Mouse (Mus musculus): ENCODE results near the gene Polr2b.

GRCm38 (mm10) chr5:77290606-77291005 lies 19.3 kb upstream of the Polr2b start:
- no peak for TF ChIP-seq CTCF (conservative IDR thresholded peaks at IDR 0.05; ENCODE audit: insufficient read depth, insufficient read length, low read depth, low read length)
- no peak for TF ChIP-seq POLR2A (IDR thresholded peaks at IDR 0.05; ENCODE audit: low read depth, low read length)

Data from kidney, adult 2 months (tissue).